Mouse (Mus musculus) CH12.LX (cell line): Measurements from ENCODE around the gene Zfp688. TPM values are rescaled to one million over a fixed set of nuclear protein-coding genes. Genes with fewer than 3 reads are reported as not detected.

Experiments
- DNase-seq: peaks from one replicate; pipeline ENCODE4 v3.0.0-alpha.2; 2013; ENCODE audit errors: extremely low read depth
- H3K27ac ChIP-seq: 2 replicates; pipeline ENCODE4 v1.5.1; 2012; ENCODE audit warnings: low read depth, mild to moderate bottlenecking, control low read depth, moderate library complexity; ENCODE audit not compliant: insufficient read depth
- H3K27me3 ChIP-seq: replicated peaks from 2 replicates; pipeline ENCODE3; 2012; ENCODE audit warnings: inconsistent platforms
- H3K36me3 ChIP-seq, 2 experiments: replicated peaks in 1 of 2; 2 replicates each; pipeline versions ENCODE3 to v1.6.1; 2012; ENCODE audit warnings: inconsistent platforms in 1 of 2, low read length in 1 of 2, mild to moderate bottlenecking in 1 of 2, mixed read lengths in 1 of 2, moderate library complexity in 1 of 2; ENCODE audit not compliant: control insufficient read depth in 1 of 2, insufficient read depth in 1 of 2
- H3K4me1 ChIP-seq, 2 experiments: 2 replicates each; pipeline ENCODE4 v1.6.1; 2012; ENCODE audit warnings: inconsistent platforms in 1 of 2, moderate library complexity in 1 of 2; ENCODE audit not compliant: insufficient read depth in 2 of 2, control insufficient read depth in 1 of 2
- H3K4me2 ChIP-seq: 2 replicates; pipeline ENCODE4 v1.6.1; 2012; ENCODE audit warnings: low read depth, mild to moderate bottlenecking, control low read depth; ENCODE audit not compliant: poor library complexity, insufficient read depth, severe bottlenecking
- H3K4me3 ChIP-seq, 3 experiments: fragments of 150-350 bp in 1 of 3; sonication (generic) in 1 of 3; replicated peaks in 1 of 3; 2 replicates each; pipeline versions ENCODE3 to v1.5.1; 2011 to 2012; ENCODE audit warnings: low read depth in 2 of 3, low read length in 2 of 3, mild to moderate bottlenecking in 2 of 3, moderate library complexity in 2 of 3, control low read depth in 1 of 3, improper control_type of control experiment in 1 of 3, inconsistent platforms in 1 of 3, mixed read lengths in 1 of 3; ENCODE audit not compliant: poor library complexity in 1 of 3
- H3K79me2 ChIP-seq: replicated peaks from 2 replicates; pipeline ENCODE4 v1.6.1; 2012; ENCODE audit warnings: mild to moderate bottlenecking, moderate library complexity; ENCODE audit not compliant: control insufficient read depth, poor library complexity, insufficient read depth, severe bottlenecking; ENCODE audit errors: extremely low read depth
- H3K9ac ChIP-seq: 2 replicates; pipeline ENCODE4 v1.6.1; 2012; ENCODE audit warnings: low read depth, mild to moderate bottlenecking, control low read depth, moderate library complexity; ENCODE audit not compliant: insufficient read depth
- H3K9me3 ChIP-seq: replicated peaks from 2 replicates; pipeline ENCODE3; 2012; ENCODE audit warnings: low read length, inconsistent platforms, mixed read lengths
- BHLHE40 ChIP-seq: IDR thresholded peaks from 2 replicates; pipeline ENCODE4 v1.6.1; 2011; ENCODE audit warnings: mild to moderate bottlenecking, low read depth, low read length, improper control_type of control experiment
- CHD2 ChIP-seq: IDR thresholded peaks from 2 replicates; pipeline ENCODE4 v1.6.1; 2011; ENCODE audit warnings: low read length, improper control_type of control experiment
- ELF1 ChIP-seq: IDR thresholded peaks from 2 replicates; pipeline ENCODE4 v1.6.1; 2014; ENCODE audit warnings: low read depth, mild to moderate bottlenecking, inconsistent platforms, low read length, improper control_type of control experiment
- EP300 ChIP-seq: IDR thresholded peaks from 2 replicates; pipeline ENCODE4 v1.6.1; 2011; ENCODE audit warnings: low read length, improper control_type of control experiment
- HCFC1 ChIP-seq: IDR thresholded peaks from 2 replicates; pipeline ENCODE4 v1.6.1; 2012; ENCODE audit warnings: low read depth, mild to moderate bottlenecking, inconsistent platforms, low read length, improper control_type of control experiment
- MAFK ChIP-seq: IDR thresholded peaks from 2 replicates; pipeline ENCODE4 v1.6.1; 2011; ENCODE audit warnings: low read length, improper control_type of control experiment; ENCODE audit not compliant: insufficient replicate concordance
- MAX ChIP-seq: IDR thresholded peaks from 2 replicates; pipeline ENCODE4 v1.6.1; 2011; ENCODE audit warnings: low read length, improper control_type of control experiment
- MAZ ChIP-seq: IDR thresholded peaks from 2 replicates; pipeline ENCODE4 v1.6.1; 2012; ENCODE audit warnings: low read depth, mild to moderate bottlenecking, inconsistent platforms, low read length, improper control_type of control experiment, moderate library complexity
- MXI1 ChIP-seq: IDR thresholded peaks from 2 replicates; pipeline ENCODE4 v1.6.1; 2011; ENCODE audit warnings: mild to moderate bottlenecking, low read depth, low read length, improper control_type of control experiment
- MYC ChIP-seq: IDR thresholded peaks from 2 replicates; pipeline ENCODE4 v1.6.1; 2011; ENCODE audit warnings: low read depth, mild to moderate bottlenecking, improper control_type of control experiment, low read length
- PAX5 ChIP-seq: IDR thresholded peaks from 2 replicates; pipeline ENCODE4 v1.6.1; 2012; ENCODE audit warnings: low read length, inconsistent platforms, mixed read lengths
- POLR2A ChIP-seq: IDR thresholded peaks from 2 replicates; pipeline ENCODE4 v1.6.1; 2011; ENCODE audit warnings: low read depth, mild to moderate bottlenecking, improper control_type of control experiment, low read length
- RCOR1 ChIP-seq: conservative IDR thresholded peaks from 2 replicates; pipeline ENCODE4 v1.6.1; 2012; ENCODE audit warnings: low read depth, mild to moderate bottlenecking, inconsistent platforms, low read length, improper control_type of control experiment
- SMC3 ChIP-seq: IDR thresholded peaks from 2 replicates; pipeline ENCODE4 v1.6.1; 2011; ENCODE audit warnings: low read depth, low read length, improper control_type of control experiment
- TBP ChIP-seq: conservative IDR thresholded peaks from 2 replicates; pipeline ENCODE4 v1.6.1; 2011; ENCODE audit warnings: low read depth, low read length, improper control_type of control experiment
- TCF12 ChIP-seq: IDR thresholded peaks from 2 replicates; pipeline ENCODE4 v1.6.1; 2014; ENCODE audit warnings: low read depth, mild to moderate bottlenecking, inconsistent platforms, low read length, improper control_type of control experiment
- UBTF ChIP-seq: IDR thresholded peaks from 2 replicates; pipeline ENCODE4 v1.6.1; 2012; ENCODE audit warnings: low read depth, mild to moderate bottlenecking, inconsistent platforms, low read length, improper control_type of control experiment, moderate library complexity
- ZKSCAN1 ChIP-seq: IDR thresholded peaks from 2 replicates; pipeline ENCODE4 v1.6.1; 2012; ENCODE audit warnings: low read depth, inconsistent platforms, low read length, improper control_type of control experiment, borderline replicate concordance
- ZMIZ1 ChIP-seq: IDR thresholded peaks from 2 replicates; pipeline ENCODE4 v1.6.1; 2012; ENCODE audit warnings: low read depth, mild to moderate bottlenecking, inconsistent platforms, low read length, improper control_type of control experiment
- ZNF384 ChIP-seq: IDR thresholded peaks from 2 replicates; pipeline ENCODE4 v1.6.1; 2012; ENCODE audit warnings: low read depth, low read length, improper control_type of control experiment, inconsistent platforms
- dilution Hi-C: fragments of 300-500 bp; cut with MboI; formaldehyde crosslinking; loops from 2 replicates; pipeline ENCODE4 v1.14.3; 2020; ENCODE audit warnings: low sequenced_read_pairs; ENCODE audit not compliant: extremely low pct_unique_long_range_greater_than_20kb, extremely low pct_ligation_motif_present
- in situ Hi-C: fragments of 300-500 bp; cut with MboI; formaldehyde crosslinking; loops from 3 replicates; pipeline ENCODE4 v1.14.3; 2019; ENCODE audit warnings: low sequenced_read_pairs, low pct_ligation_motif_present, low pct_unique_long_range_greater_than_20kb, mixed read lengths
- polyA plus RNA-seq: library from polyadenylated mRNA; unstranded; fragments of >175 nt; gene quantifications from 2 replicates; pipeline ENCODE4 v1.2.1, GENCODE M21; 2012; ENCODE audit warnings: low read depth; ENCODE audit not compliant: insufficient read length
- total RNA-seq, 2 experiments: library from RNA; depleted of rRNA; stranded (reverse); fragments of 300-350 nt in 1 of 2; fragments of >200 nt in 1 of 2; gene quantifications; 2 replicates each; pipeline ENCODE4 v1.2.3; 2012 to 2014

Zfp688 gene
- total and polyA plus RNA-seq, 3 experiments: 12.4 to 21.3 (median 18.7) TPM

GRCm38 (mm10) chr7:127454905-127455304 is 33.0 kb upstream of the Zfp688 start:
- Histone ChIP-seq H3K36me3 (peaks cover 43 to 72% of the 10 kb centered on the region in 2 experiments), H3K4me2 (no peak overlapping the region), H3K27me3 (no peaks in the 10 kb centered on the region), H3K9me3 (peaks cover 25% of the 10 kb centered on the region)
- no peak for DNase-seq
- dilution Hi-C loops: no loop called here
- TF ChIP-seq RCOR1 (no peak), PAX5 (no peak), EP300 (no peak), HCFC1 (no peak), MAX (no peak), CHD2 (no peak), TBP (no peak), ELF1 (no peak)
- TF ChIP-seq, all 38 proteins: peak for 0
- Histone ChIP-seq H3K4me1 (peaks cover 17 to 28% of the 10 kb centered on the region in 2 experiments), H3K9ac (no peak overlapping the region), H3K27ac (no peak overlapping the region), H3K4me3 (no peak overlapping the region), H3K79me2 (peaks cover 48% of the 10 kb centered on the region)
- in situ Hi-C loops: loop anchor here (5.0 kb wide), 1 partner anchor 33 kb away; the partner anchor contains the start of gene Zfp688

- Histone ChIP-seq H3K27ac (no peak overlapping the region), H3K36me3 (peaks cover 37 to 61% of the 10 kb centered on the region in 2 experiments), H3K79me2 (peaks cover 55% of the 10 kb centered on the region), H3K9me3 (peaks cover 25% of the 10 kb centered on the region), H3K4me1 (peaks cover 17 to 30% of the 10 kb centered on the region in 2 experiments), H3K9ac (no peak overlapping the region), H3K4me3 (no peak overlapping the region), H3K4me2 (no peak overlapping the region), H3K27me3 (no peaks in the 10 kb centered on the region)
- no peak for TF ChIP-seq POLR2A
- TF ChIP-seq MAFK: no peak
- TF ChIP-seq ZNF384: no peak
- no peak for TF ChIP-seq ZKSCAN1
- no peak for TF ChIP-seq MXI1
- TF ChIP-seq TCF12: no peak
- no peak for TF ChIP-seq EP300
- no peak for TF ChIP-seq HCFC1
- no peak for TF ChIP-seq TBP
- no peak for TF ChIP-seq MAZ
- no peak for TF ChIP-seq SMC3
- no peak for TF ChIP-seq UBTF
- TF ChIP-seq PAX5: no peak
- TF ChIP-seq ELF1: no peak
- TF ChIP-seq ZMIZ1: no peak
- TF ChIP-seq BHLHE40: no peak
- no peak for TF ChIP-seq MYC
- no peak for DNase-seq
- in situ Hi-C loops: no loop called here
- dilution Hi-C loops: no loop called here
These were observed 31.2 kb upstream of the Zfp688 start for GRCm38 (mm10) chr7:127453056-127453455.
